Mouse (Mus musculus) hindbrain, embryonic 16.5 days (tissue): ENCODE results near the gene Ercc5. TPM values are rescaled to one million over a fixed set of nuclear protein-coding genes. Genes with fewer than 3 reads are reported as not detected.
A peak's percentile ranks its signal among the peaks of the same experiment; 100 is the strongest.

Experiments
- ATAC-seq: fragments of 200-750 bp; cut with Nextera tagmentation; 2 replicates; pipeline ENCODE4 v1.8.0; 2017; ENCODE audit warnings: moderate TSS enrichment, moderate library complexity
- H3K27ac ChIP-seq: fragments of 300-500 bp; sonication (generic); 2 replicates; pipeline ENCODE4 v1.5.1; 2014; ENCODE audit warnings: low read depth, mild to moderate bottlenecking, control low read depth, low read length, moderate library complexity
- H3K27me3 ChIP-seq: fragments of 300-500 bp; sonication (generic); replicated peaks from 2 replicates; pipeline ENCODE4 v1.6.1; 2014; ENCODE audit warnings: low read length; ENCODE audit not compliant: control insufficient read depth, insufficient read depth
- H3K36me3 ChIP-seq: fragments of 300-500 bp; sonication (generic); 2 replicates; pipeline ENCODE4 v1.6.1; 2014; ENCODE audit warnings: mild to moderate bottlenecking, low read length, moderate library complexity, mixed read lengths; ENCODE audit not compliant: control insufficient read depth, insufficient read depth
- H3K4me1 ChIP-seq: fragments of 300-500 bp; sonication (generic); 2 replicates; pipeline ENCODE4 v1.6.1; 2014; ENCODE audit warnings: low read depth, low read length; ENCODE audit not compliant: control insufficient read depth, insufficient read depth
- H3K4me2 ChIP-seq: fragments of 300-500 bp; sonication (generic); 2 replicates; pipeline ENCODE4 v1.6.1; 2014; ENCODE audit warnings: mild to moderate bottlenecking, low read length, control low read depth, moderate library complexity
- H3K4me3 ChIP-seq: fragments of 300-500 bp; sonication (generic); 2 replicates; pipeline ENCODE4 v1.5.1; 2014; ENCODE audit warnings: mild to moderate bottlenecking, low read length, control low read depth, moderate library complexity
- H3K9ac ChIP-seq: fragments of 300-500 bp; sonication (generic); 2 replicates; pipeline ENCODE4 v1.6.1; 2014; ENCODE audit warnings: low read depth, mild to moderate bottlenecking, control low read depth, low read length, moderate library complexity
- H3K9me3 ChIP-seq: fragments of 300-500 bp; sonication (generic); 2 replicates; pipeline ENCODE4 v1.6.1; 2014; ENCODE audit warnings: mild to moderate bottlenecking, low read length, moderate library complexity; ENCODE audit not compliant: control insufficient read depth
- whole genome bisulfite sequencing: fragments of 180-500 bp; shearing (Covaris S2); extraction: QIAGEN DNeasy Blood & Tissue Kit; methylation state at CpG from one replicate; pipeline ENCODE4 v1.1.7; 2014; 5-methylcytosine and 5-hydroxymethylcytosine counted together
- polyA plus RNA-seq: library from polyadenylated mRNA; unstranded; fragments of >200 nt; fragmentation: Nextera tagmentation; extraction: Ambion mirVana; gene quantifications from 2 replicates; pipeline ENCODE4 v1.2.1, GENCODE M21; 2015

Ercc5 gene
- polyA plus RNA-seq, 1 experiment from 2014 or later = 22.0 TPM

DNA sequence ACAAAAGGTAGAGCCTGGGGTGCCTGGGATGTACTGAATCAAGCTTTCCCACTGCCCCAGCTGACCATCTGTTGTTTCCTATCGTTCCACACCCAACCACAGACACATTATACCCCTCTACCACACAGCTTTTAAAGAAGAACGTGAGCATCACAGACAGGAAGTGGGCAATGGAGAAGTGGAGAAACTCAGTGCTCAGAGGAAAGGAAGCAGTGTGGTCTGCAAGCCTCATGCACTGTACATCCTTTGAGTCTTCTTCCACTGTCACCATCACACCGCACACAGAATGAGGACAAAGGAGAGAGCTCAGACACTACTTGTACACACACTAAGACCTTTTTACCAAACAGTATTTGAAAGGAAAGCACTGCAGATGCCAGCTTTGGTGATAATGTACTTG, 25.3 kb upstream of the Ercc5 start:
- Histone ChIP-seq H3K4me3 (no peak overlapping the region), H3K9ac (no peak overlapping the region), H3K4me2 (no peak overlapping the region), H3K27ac (no peak overlapping the region), H3K4me1 (peaks cover 9% of the 10 kb centered on the region), H3K27me3 (no peaks in the 10 kb centered on the region), H3K9me3 (no peaks in the 10 kb centered on the region), H3K36me3 (no peaks in the 10 kb centered on the region)
- ATAC-seq = no peak
- 86% methylated on average over 3 of the region's 3 CpGs for WGBS

GRCm38 (mm10) chr1:44125590-44125989, 22.0 kb upstream of the Ercc5 start:
- peaks cover 6% of the 10 kb centered on the region for H3K4me1 ChIP-seq
- 91% methylated on average over 4 of the region's 4 CpGs for WGBS
- no peak overlapping the region for H3K27ac ChIP-seq
- no peak overlapping the region for H3K4me3 ChIP-seq
- no peaks in the 10 kb centered on the region for H3K27me3 ChIP-seq
- H3K36me3 ChIP-seq = peaks cover 8% of the 10 kb centered on the region; the same call in 1 of the 2 replicates
- no peak overlapping the region for H3K4me2 ChIP-seq
- H3K9me3 ChIP-seq = no peaks in the 10 kb centered on the region
- ATAC-seq = no peak
- H3K9ac ChIP-seq = no peak overlapping the region

DNA sequence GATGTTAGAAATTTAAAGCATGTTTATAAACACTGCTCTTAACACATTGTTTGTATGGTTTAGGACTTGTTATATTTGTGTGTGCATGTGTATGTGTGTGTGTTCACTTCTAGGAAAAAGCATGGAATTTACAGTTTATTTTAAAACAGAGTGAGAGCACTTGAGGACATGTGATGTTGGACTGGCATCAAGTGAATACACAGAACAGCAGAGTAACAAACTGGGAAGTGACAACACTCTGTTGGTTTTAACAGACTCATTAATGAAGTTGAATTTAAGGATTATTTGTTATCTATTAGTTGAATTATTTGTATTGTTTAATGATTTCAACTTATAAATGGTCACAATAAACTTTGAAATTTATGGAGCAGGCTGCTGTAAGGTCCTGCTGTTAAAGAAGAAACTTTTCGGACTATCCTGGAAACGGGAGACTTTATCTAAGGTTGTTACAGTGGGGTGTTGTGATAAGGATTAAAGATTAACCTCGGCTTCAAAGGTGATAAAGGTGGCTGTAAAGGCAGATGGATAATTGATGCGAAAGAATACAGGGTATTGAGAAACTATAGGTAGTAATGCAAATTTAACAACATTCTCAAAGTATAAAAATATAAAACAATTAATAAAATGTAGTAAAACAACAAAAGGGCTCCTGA, 17.5 kb upstream of the Ercc5 start:
- H3K36me3 ChIP-seq = peaks cover 15% of the 10 kb centered on the region
- WGBS = 88% methylated on average over 4 of the region's 4 CpGs
- H3K9ac ChIP-seq = no peak overlapping the region
- no peak for ATAC-seq
- H3K4me3 ChIP-seq = no peak overlapping the region
- no peak overlapping the region for H3K4me2 ChIP-seq
- no peaks in the 10 kb centered on the region for H3K27me3 ChIP-seq
- no peaks in the 10 kb centered on the region for H3K9me3 ChIP-seq
- no peaks in the 10 kb centered on the region for H3K4me1 ChIP-seq
- H3K27ac ChIP-seq = no peak overlapping the region

DNA sequence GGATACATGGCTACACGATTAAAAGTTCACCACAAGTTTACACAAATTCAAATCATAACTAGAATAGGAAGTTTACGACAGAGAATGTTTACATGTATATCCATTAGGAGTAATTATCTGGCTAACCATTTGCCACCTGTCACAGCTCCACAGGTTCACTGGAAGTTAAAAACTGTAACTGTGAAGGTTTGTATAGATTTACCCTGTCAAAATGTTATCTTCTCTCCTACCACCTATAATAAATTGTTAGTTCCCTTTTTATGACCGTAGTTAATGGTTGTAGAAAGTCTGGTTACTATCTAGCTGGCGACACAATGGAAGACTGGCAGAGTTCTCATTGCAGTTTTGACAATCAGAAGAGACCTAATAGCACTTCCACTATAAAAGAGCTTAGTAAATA, 7.3 kb upstream of the Ercc5 start:
- WGBS = 89% methylated on average over 4 of the region's 4 CpGs
- no peaks in the 10 kb centered on the region for H3K9me3 ChIP-seq
- H3K4me3 ChIP-seq = no peak overlapping the region
- H3K9ac ChIP-seq = no peak overlapping the region
- no peaks in the 10 kb centered on the region for H3K4me1 ChIP-seq
- H3K36me3 ChIP-seq = peaks cover 16% of the 10 kb centered on the region
- no peak overlapping the region for H3K4me2 ChIP-seq
- no peaks in the 10 kb centered on the region for H3K27me3 ChIP-seq
- H3K27ac ChIP-seq = no peak overlapping the region
- no peak for ATAC-seq

GRCm38 (mm10) chr1:44142747-44143146, 4.8 kb upstream of the Ercc5 start:
- H3K4me2 ChIP-seq = no peak overlapping the region
- H3K9ac ChIP-seq = no peak overlapping the region
- H3K27ac ChIP-seq = no peak overlapping the region
- peaks cover 5% of the 10 kb centered on the region; the same call in 1 of the 2 replicates for H3K4me1 ChIP-seq
- H3K9me3 ChIP-seq = no peaks in the 10 kb centered on the region
- no peak overlapping the region for H3K4me3 ChIP-seq
- peaks cover 8% of the 10 kb centered on the region for H3K36me3 ChIP-seq
- H3K27me3 ChIP-seq = no peaks in the 10 kb centered on the region
- ATAC-seq = no peak
- WGBS = 93% methylated on average over 5 of the region's 5 CpGs

- Histone ChIP-seq H3K36me3 (0 out of 2 replicates have a peak, but pooled peaks cover 2% of the 10 kb centered on the region), H3K9me3 (no peaks in the 10 kb centered on the region), H3K4me2 (peak overlapping the region; percentile 73), H3K27me3 (no peaks in the 10 kb centered on the region), H3K4me1 (peaks cover 11% of the 10 kb centered on the region), H3K4me3 (peak overlapping the region; percentile 94), H3K27ac (no peak overlapping the region), H3K9ac (no peak overlapping the region; the same call in 1 of the 2 replicates)
- no peak for ATAC-seq
- 23% methylated on average over 6 of the region's 6 CpGs for WGBS
Observed at GRCm38 (mm10) chr1:44148706-44149105, 1.2 kb downstream of the Ercc5 start.

DNA sequence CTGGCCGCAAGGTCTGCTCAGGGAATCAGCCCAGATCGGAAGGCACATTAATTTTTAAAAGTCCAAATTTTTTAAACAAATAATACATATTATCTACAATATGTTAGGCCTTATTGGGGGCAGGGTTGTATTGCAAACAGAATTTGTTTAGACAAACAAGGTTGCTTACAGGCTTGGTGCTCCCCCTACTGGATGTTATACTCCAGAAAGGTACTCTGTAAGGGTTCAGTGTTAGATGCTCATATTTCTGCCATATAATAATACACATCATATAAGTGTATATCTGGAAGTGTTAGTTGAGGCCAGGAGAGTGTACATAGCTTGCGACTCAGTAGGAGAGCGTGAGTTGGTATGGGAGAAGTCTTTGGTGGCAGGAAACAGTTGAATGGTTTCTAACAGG, 7.7 kb downstream of the Ercc5 start:
- H3K27me3 ChIP-seq = no peaks in the 10 kb centered on the region
- 97% methylated on average over 4 of the region's 4 CpGs for WGBS
- no peak overlapping the region for H3K9ac ChIP-seq
- H3K4me1 ChIP-seq = no peaks in the 10 kb centered on the region
- H3K27ac ChIP-seq = no peak overlapping the region
- ATAC-seq = no peak
- no peak overlapping the region for H3K4me3 ChIP-seq
- H3K4me2 ChIP-seq = no peak overlapping the region
- no peaks in the 10 kb centered on the region for H3K9me3 ChIP-seq
- peaks cover 18% of the 10 kb centered on the region for H3K36me3 ChIP-seq

- 85% methylated on average over 6 of the region's 6 CpGs for WGBS
- no peak overlapping the region for H3K4me2 ChIP-seq
- no peak overlapping the region for H3K27ac ChIP-seq
- H3K27me3 ChIP-seq = no peaks in the 10 kb centered on the region
- H3K9me3 ChIP-seq = no peaks in the 10 kb centered on the region
- no peak overlapping the region for H3K9ac ChIP-seq
- H3K4me1 ChIP-seq = no peaks in the 10 kb centered on the region
- ATAC-seq = no peak
- H3K4me3 ChIP-seq = no peak overlapping the region
- peaks cover 39% of the 10 kb centered on the region for H3K36me3 ChIP-seq
Observed at GRCm38 (mm10) chr1:44158317-44158716, 10.8 kb downstream of the Ercc5 start.

DNA sequence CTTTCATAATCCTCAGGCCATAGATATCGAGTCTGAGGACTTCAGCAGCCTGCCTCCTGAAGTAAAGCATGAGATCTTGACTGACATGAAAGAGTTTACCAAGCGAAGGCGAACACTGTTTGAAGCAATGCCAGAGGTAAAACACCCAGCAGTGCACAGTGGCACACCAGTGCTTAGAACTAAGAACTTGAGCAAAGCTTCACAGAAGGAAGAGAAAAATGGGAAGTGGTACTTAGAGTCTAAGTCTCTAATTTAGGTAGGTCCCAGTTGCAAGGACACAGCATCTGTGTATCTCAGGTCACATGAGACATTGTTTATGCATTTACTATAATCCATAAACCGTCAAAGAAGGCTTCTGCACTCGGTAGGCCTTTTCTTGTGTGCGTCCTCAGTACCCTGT, 14.3 kb downstream of the Ercc5 start:
- Histone ChIP-seq H3K27me3 (no peaks in the 10 kb centered on the region), H3K27ac (peak overlapping the region; percentile 20; the same call in 1 of the 2 replicates), H3K9me3 (no peaks in the 10 kb centered on the region), H3K36me3 (peaks cover 48% of the 10 kb centered on the region), H3K4me2 (no peak overlapping the region), H3K4me3 (no peak overlapping the region), H3K9ac (no peak overlapping the region), H3K4me1 (no peaks in the 10 kb centered on the region)
- 97% methylated on average over 6 of the region's 6 CpGs for WGBS
- no peak for ATAC-seq
